Mouse (Mus musculus): ENCODE results near the gene Tmtc2.

GRCm38 (mm10) chr10:105573908-105574694, at the start of gene Tmtc2:
- TF ChIP-seq CHD2 (IDR thresholded peaks at IDR 0.05; ENCODE audit: low read depth, low read length) (no peak), ZNF384 (IDR thresholded peaks at IDR 0.05; ENCODE audit: low read depth, low read length) (no peak), HCFC1 (IDR thresholded peaks at IDR 0.05; ENCODE audit: borderline replicate concordance, insufficient read depth, low read length) (no peak), ZC3H11A (IDR thresholded peaks at IDR 0.05; ENCODE audit: borderline replicate concordance, low read depth, low read length) (no peak), MAFK (IDR thresholded peaks at IDR 0.05; ENCODE audit: insufficient read depth, low read depth, low read length) (no peak)

Data from ES-E14 (cell line).